Mouse (Mus musculus): ENCODE measurements around the gene Dpagt1. TPM values are rescaled to one million over a fixed set of nuclear protein-coding genes. Genes with fewer than 3 reads are reported as not detected.

Dpagt1 gene
- polyA plus RNA-seq (2014; fragmentation: Illumina TruSeq; extraction: RNeasy Lipid Tissue Mini Kit (QIAGEN cat#74804); ENCODE audit: low read depth, low replicate concordance), result 7.5 TPM

GRCm38 (mm10) chr9:44325768-44326370 is at the start of gene Dpagt1:
Dpagt1 (plus strand) TSS chr9:44326019.

DNA sequence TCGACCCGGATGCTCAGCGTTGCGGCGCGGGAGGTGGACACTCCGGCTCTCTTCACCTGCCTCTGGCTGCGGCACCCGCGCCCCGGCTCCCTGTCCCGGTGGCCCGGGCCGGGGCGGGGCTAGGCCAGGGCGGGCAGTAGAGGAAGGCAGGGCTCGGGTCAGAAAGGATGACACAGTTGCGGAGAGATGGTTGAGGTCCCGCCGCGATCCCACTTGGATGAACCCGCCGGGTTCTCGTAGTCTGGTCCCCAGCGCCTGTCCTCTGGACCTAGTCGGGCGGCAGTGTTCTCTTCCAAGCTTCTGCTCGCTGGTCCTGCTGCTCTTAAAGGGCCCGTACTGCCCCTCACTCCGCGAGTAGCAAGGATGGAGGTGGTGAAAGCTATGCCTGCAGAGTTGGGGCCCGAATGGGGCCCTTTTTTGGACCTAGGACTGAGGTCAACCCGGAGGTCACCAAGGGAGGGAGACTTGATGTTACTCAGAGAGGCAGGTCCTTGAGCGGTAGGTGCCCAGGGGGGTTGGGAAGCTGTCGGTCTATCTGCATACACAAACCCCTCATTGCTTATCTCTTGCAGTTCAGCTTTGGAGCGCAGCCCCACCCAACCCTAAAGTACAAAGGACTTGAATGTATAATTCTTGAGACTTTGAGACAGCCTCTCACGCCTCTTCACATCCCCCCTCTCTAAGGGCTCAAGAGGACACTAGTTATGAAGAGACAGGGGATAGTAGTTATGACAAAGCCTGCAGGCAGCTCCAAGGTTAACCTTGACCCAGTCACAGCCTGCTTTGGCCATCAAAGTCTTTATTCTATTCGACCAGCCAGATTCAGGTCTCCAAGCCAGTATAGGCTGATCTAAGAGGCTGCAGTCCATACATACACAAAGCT is 37.5 kb upstream of the Dpagt1 start, which contains the start of gene Abcg4:
TSS of gene Abcg4 (minus strand) at position 540 of the 883 bp plus-strand sequence.

GRCm38 (mm10) chr9:44305466-44306079 is 20.2 kb upstream of the Dpagt1 start, which contains the start of gene Hinfp:
Hinfp (minus strand) TSS chr9:44305671.

GRCm38 (mm10) chr9:44319887-44320798 is 5.7 kb upstream of the Dpagt1 start, which contains the start of gene C2cd2l:
C2cd2l (minus strand) TSS chr9:44320285.

GRCm38 (mm10) chr9:44334396-44335330 is 8.8 kb downstream of the Dpagt1 start, which contains the start of gene H2afx:
H2afx (plus strand) TSS chr9:44334694.

DNA sequence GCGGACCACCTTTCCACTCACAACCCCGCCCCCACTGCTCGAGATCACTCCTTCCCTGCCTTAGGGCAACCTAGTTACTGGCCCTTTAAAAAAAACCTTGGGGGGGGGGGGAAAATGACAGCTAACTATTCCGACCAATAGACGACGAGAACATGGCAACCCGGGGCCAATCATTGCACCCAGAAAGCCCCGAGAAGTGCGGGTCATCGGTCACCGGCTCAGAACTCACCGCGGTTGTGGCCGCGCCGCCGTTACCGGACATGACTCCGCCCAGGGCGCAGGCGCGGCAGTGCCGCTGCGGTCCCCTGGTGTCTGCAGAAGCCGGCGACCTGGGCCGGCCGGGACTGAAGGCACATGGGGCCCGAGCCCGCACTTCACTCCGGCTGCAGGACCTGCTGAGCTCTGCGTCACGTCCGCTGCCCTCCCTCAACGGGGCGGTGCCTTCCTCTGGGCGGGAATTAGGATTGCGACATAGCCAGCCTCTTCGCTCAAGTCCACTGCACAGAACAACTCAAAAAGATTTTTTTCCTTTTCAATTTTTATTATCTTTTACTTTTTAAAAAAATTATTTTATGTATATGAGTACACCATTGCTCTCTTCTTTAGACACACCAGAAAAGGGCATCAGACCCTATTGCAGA is 18.1 kb downstream of the Dpagt1 start, which contains the start of gene Hmbs:
TSS of gene Hmbs (minus strand) at position 448 of the 641 bp plus-strand sequence.

DNA sequence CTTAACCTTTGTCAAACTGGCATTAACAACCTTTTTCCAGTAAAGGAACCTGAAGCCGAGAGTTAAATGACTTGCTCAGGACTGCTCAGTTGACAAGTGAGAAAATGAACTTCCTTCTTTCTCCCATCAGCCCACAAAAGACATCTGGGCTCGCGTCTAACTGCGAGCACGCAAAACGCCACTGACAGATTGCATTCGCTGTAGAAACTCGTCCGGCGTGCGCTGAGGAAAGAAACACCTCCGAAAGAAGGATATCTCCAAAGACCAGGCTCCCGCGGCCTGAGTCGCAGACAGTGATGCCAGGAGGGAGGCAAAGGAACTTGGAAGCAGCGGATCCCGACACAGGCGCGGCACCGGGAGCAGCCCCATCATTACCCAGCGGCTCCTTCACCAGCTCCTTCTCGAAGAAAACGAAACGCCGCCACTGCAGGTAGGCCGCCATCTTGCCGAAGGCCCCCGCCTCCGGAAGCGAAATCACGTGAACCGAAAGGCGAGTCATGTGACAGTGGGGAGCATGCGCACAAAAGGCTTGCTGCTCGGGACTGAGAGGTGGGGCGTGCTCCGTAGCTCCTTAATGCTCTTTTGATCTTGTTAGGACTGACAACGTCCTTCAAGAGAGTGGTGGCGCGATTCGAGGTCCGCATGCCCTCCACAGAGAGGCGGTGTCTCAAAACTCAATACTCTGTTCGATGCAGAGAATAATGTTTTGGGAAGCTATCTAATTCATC is 35.5 kb downstream of the Dpagt1 start, which contains the start of gene Vps11:
TSS of gene Vps11 (minus strand) at position 481 of the 728 bp plus-strand sequence.

GRCm38 (mm10) chr9:44379054-44379834 is 53.4 kb downstream of the Dpagt1 start, which contains the start of gene Hyou1:
Hyou1 (plus strand) TSS chr9:44379490.

Other genes with a start within 250 kb of the Dpagt1 start
- 0.12 TPM for gene Mfrp, start 224.3 kb upstream of the Dpagt1 start, polyA plus RNA-seq (2014; fragmentation: Illumina TruSeq; extraction: RNeasy Lipid Tissue Mini Kit (QIAGEN cat#74804); ENCODE audit: low read depth, low replicate concordance)
- gene C1qtnf5, start 218.8 kb upstream of the Dpagt1 start, polyA plus RNA-seq (2014; fragmentation: Illumina TruSeq; extraction: RNeasy Lipid Tissue Mini Kit (QIAGEN cat#74804); ENCODE audit: low read depth, low replicate concordance), result not detected
- gene Gm49380, start 212.5 kb upstream of the Dpagt1 start, polyA plus RNA-seq (2014; fragmentation: Illumina TruSeq; extraction: RNeasy Lipid Tissue Mini Kit (QIAGEN cat#74804); ENCODE audit: low read depth, low replicate concordance), result 0.24 TPM
- gene Rnf26, start 212.5 kb upstream of the Dpagt1 start, polyA plus RNA-seq (2014; fragmentation: Illumina TruSeq; extraction: RNeasy Lipid Tissue Mini Kit (QIAGEN cat#74804); ENCODE audit: low read depth, low replicate concordance), result 1.7 TPM
- 6.2 TPM for gene Mcam, start 191.6 kb upstream of the Dpagt1 start, polyA plus RNA-seq (2014; fragmentation: Illumina TruSeq; extraction: RNeasy Lipid Tissue Mini Kit (QIAGEN cat#74804); ENCODE audit: low read depth, low replicate concordance)
- 16.9 TPM for gene Cbl, start 92.0 kb upstream of the Dpagt1 start, polyA plus RNA-seq (2014; fragmentation: Illumina TruSeq; extraction: RNeasy Lipid Tissue Mini Kit (QIAGEN cat#74804); ENCODE audit: low read depth, low replicate concordance)
- gene Ccdc153, start 85.3 kb upstream of the Dpagt1 start, polyA plus RNA-seq (2014; fragmentation: Illumina TruSeq; extraction: RNeasy Lipid Tissue Mini Kit (QIAGEN cat#74804); ENCODE audit: low read depth, low replicate concordance), result not detected
- gene Pdzd3, start 74.5 kb upstream of the Dpagt1 start, polyA plus RNA-seq (2014; fragmentation: Illumina TruSeq; extraction: RNeasy Lipid Tissue Mini Kit (QIAGEN cat#74804); ENCODE audit: low read depth, low replicate concordance), result 9.0 TPM
- 0.12 TPM for gene Nlrx1, start 57.4 kb upstream of the Dpagt1 start, polyA plus RNA-seq (2014; fragmentation: Illumina TruSeq; extraction: RNeasy Lipid Tissue Mini Kit (QIAGEN cat#74804); ENCODE audit: low read depth, low replicate concordance)
- gene Abcg4, start 37.4 kb upstream of the Dpagt1 start, polyA plus RNA-seq (2014; fragmentation: Illumina TruSeq; extraction: RNeasy Lipid Tissue Mini Kit (QIAGEN cat#74804); ENCODE audit: low read depth, low replicate concordance), result not detected
- gene Hinfp, start 20.3 kb upstream of the Dpagt1 start, polyA plus RNA-seq (2014; fragmentation: Illumina TruSeq; extraction: RNeasy Lipid Tissue Mini Kit (QIAGEN cat#74804); ENCODE audit: low read depth, low replicate concordance), result 6.8 TPM
- 3.3 TPM for gene C2cd2l, start 5.7 kb upstream of the Dpagt1 start, polyA plus RNA-seq (2014; fragmentation: Illumina TruSeq; extraction: RNeasy Lipid Tissue Mini Kit (QIAGEN cat#74804); ENCODE audit: low read depth, low replicate concordance)
- gene H2afx, start 8.7 kb downstream of the Dpagt1 start, polyA plus RNA-seq (2014; fragmentation: Illumina TruSeq; extraction: RNeasy Lipid Tissue Mini Kit (QIAGEN cat#74804); ENCODE audit: low read depth, low replicate concordance), result 1.1 TPM
- gene Hmbs, start 18.2 kb downstream of the Dpagt1 start, polyA plus RNA-seq (2014; fragmentation: Illumina TruSeq; extraction: RNeasy Lipid Tissue Mini Kit (QIAGEN cat#74804); ENCODE audit: low read depth, low replicate concordance), result 24.3 TPM
- gene Vps11, start 35.7 kb downstream of the Dpagt1 start, polyA plus RNA-seq (2014; fragmentation: Illumina TruSeq; extraction: RNeasy Lipid Tissue Mini Kit (QIAGEN cat#74804); ENCODE audit: low read depth, low replicate concordance), result 9.7 TPM
- gene Hyou1, start 53.5 kb downstream of the Dpagt1 start, polyA plus RNA-seq (2014; fragmentation: Illumina TruSeq; extraction: RNeasy Lipid Tissue Mini Kit (QIAGEN cat#74804); ENCODE audit: low read depth, low replicate concordance), result 9.5 TPM
- gene Slc37a4, start 70.8 kb downstream of the Dpagt1 start, polyA plus RNA-seq (2014; fragmentation: Illumina TruSeq; extraction: RNeasy Lipid Tissue Mini Kit (QIAGEN cat#74804); ENCODE audit: low read depth, low replicate concordance), result 43.3 TPM
- 684 TPM for gene Rps25, start 81.1 kb downstream of the Dpagt1 start, polyA plus RNA-seq (2014; fragmentation: Illumina TruSeq; extraction: RNeasy Lipid Tissue Mini Kit (QIAGEN cat#74804); ENCODE audit: low read depth, low replicate concordance)
- gene Trappc4, start 81.6 kb downstream of the Dpagt1 start, polyA plus RNA-seq (2014; fragmentation: Illumina TruSeq; extraction: RNeasy Lipid Tissue Mini Kit (QIAGEN cat#74804); ENCODE audit: low read depth, low replicate concordance), result 41.1 TPM
- gene Ccdc84, start 92.5 kb downstream of the Dpagt1 start, polyA plus RNA-seq (2014; fragmentation: Illumina TruSeq; extraction: RNeasy Lipid Tissue Mini Kit (QIAGEN cat#74804); ENCODE audit: low read depth, low replicate concordance), result 7.0 TPM
- not detected for gene Foxr1, start 115.1 kb downstream of the Dpagt1 start, polyA plus RNA-seq (2014; fragmentation: Illumina TruSeq; extraction: RNeasy Lipid Tissue Mini Kit (QIAGEN cat#74804); ENCODE audit: low read depth, low replicate concordance)
- gene Upk2, start 129.0 kb downstream of the Dpagt1 start, polyA plus RNA-seq (2014; fragmentation: Illumina TruSeq; extraction: RNeasy Lipid Tissue Mini Kit (QIAGEN cat#74804); ENCODE audit: low read depth, low replicate concordance), result not detected
- gene Bcl9l, start 156.8 kb downstream of the Dpagt1 start, polyA plus RNA-seq (2014; fragmentation: Illumina TruSeq; extraction: RNeasy Lipid Tissue Mini Kit (QIAGEN cat#74804); ENCODE audit: low read depth, low replicate concordance), result 0.97 TPM
- not detected for gene Cxcr5, start 235.9 kb downstream of the Dpagt1 start, polyA plus RNA-seq (2014; fragmentation: Illumina TruSeq; extraction: RNeasy Lipid Tissue Mini Kit (QIAGEN cat#74804); ENCODE audit: low read depth, low replicate concordance)

All from kidney, adult 10 weeks (tissue).